Mouse (Mus musculus): ENCODE results near the gene Gm26965. TPM values are rescaled to one million over a fixed set of nuclear protein-coding genes. Genes with fewer than 3 reads are reported as not detected.

Gm26965 gene
- polyA plus RNA-seq, 1 experiment from 2014 or later, result not detected

Other genes with a start within 250 kb of the Gm26965 start
- gene Zfp458, start 247.7 kb downstream of the Gm26965 start, polyA plus RNA-seq (2015; fragmentation: Nextera tagmentation; extraction: Ambion mirVana), result 1.2 and 1.5 TPM in 2 replicates
- gene Zfp457, start 219.7 kb downstream of the Gm26965 start, polyA plus RNA-seq (2015; fragmentation: Nextera tagmentation; extraction: Ambion mirVana), result 0.69 and 1.4 TPM in 2 replicates
- gene Zfp595, start 193.6 kb downstream of the Gm26965 start, polyA plus RNA-seq (2015; fragmentation: Nextera tagmentation; extraction: Ambion mirVana), result 2.0 and 2.4 TPM in 2 replicates
- 0.28 and 0.95 TPM in 2 replicates for gene Gm28044, start 165.6 kb downstream of the Gm26965 start, polyA plus RNA-seq (2015; fragmentation: Nextera tagmentation; extraction: Ambion mirVana)
- gene Zfp953, start 165.5 kb downstream of the Gm26965 start, polyA plus RNA-seq (2015; fragmentation: Nextera tagmentation; extraction: Ambion mirVana), result 0.77 and 1.0 TPM in 2 replicates
- gene Gm28041, start 150.4 kb downstream of the Gm26965 start, polyA plus RNA-seq (2015; fragmentation: Nextera tagmentation; extraction: Ambion mirVana), result 0.48 TPM in 1 of 2 replicates, not detected in the other
- gene Zfp456, start 150.3 kb downstream of the Gm26965 start, polyA plus RNA-seq (2015; fragmentation: Nextera tagmentation; extraction: Ambion mirVana), result 1.5 and 1.9 TPM in 2 replicates
- gene Zfp429, start 126.3 kb downstream of the Gm26965 start, polyA plus RNA-seq (2015; fragmentation: Nextera tagmentation; extraction: Ambion mirVana), result 6.7 and 7.3 TPM in 2 replicates
- 1.7 and 2.3 TPM in 2 replicates for gene Zfp459, start 104.7 kb downstream of the Gm26965 start, polyA plus RNA-seq (2015; fragmentation: Nextera tagmentation; extraction: Ambion mirVana)
- gene Zfp874a, start 74.5 kb downstream of the Gm26965 start, polyA plus RNA-seq (2015; fragmentation: Nextera tagmentation; extraction: Ambion mirVana), result 7.5 TPM in 2 replicates
- gene Zfp874b, start 41.9 kb downstream of the Gm26965 start, polyA plus RNA-seq (2015; fragmentation: Nextera tagmentation; extraction: Ambion mirVana), result 1.7 and 1.9 TPM in 2 replicates
- gene Zfp58, start 25.6 kb downstream of the Gm26965 start, polyA plus RNA-seq (2015; fragmentation: Nextera tagmentation; extraction: Ambion mirVana), result 8.3 and 9.8 TPM in 2 replicates
- 17.9 and 19.3 TPM in 2 replicates for gene Zfp87, start within 50 bp of the Gm26965 start, polyA plus RNA-seq (2015; fragmentation: Nextera tagmentation; extraction: Ambion mirVana)
- 9.2 and 9.7 TPM in 2 replicates for gene Zfp748, start 27.7 kb upstream of the Gm26965 start, polyA plus RNA-seq (2015; fragmentation: Nextera tagmentation; extraction: Ambion mirVana)
- gene Zfp729b, start 83.6 kb upstream of the Gm26965 start, polyA plus RNA-seq (2015; fragmentation: Nextera tagmentation; extraction: Ambion mirVana), result 3.1 and 3.3 TPM in 2 replicates
- gene Gm49345, start 111.6 kb upstream of the Gm26965 start, polyA plus RNA-seq (2015; fragmentation: Nextera tagmentation; extraction: Ambion mirVana), result not detected in 2 replicates
- gene Zfp729a, start 111.6 kb upstream of the Gm26965 start, polyA plus RNA-seq (2015; fragmentation: Nextera tagmentation; extraction: Ambion mirVana), result 1.8 and 3.0 TPM in 2 replicates
- gene Zfp738, start 160.9 kb upstream of the Gm26965 start, polyA plus RNA-seq (2015; fragmentation: Nextera tagmentation; extraction: Ambion mirVana), result 7.4 and 9.2 TPM in 2 replicates
- gene Zfp65, start 203.0 kb upstream of the Gm26965 start, polyA plus RNA-seq (2015; fragmentation: Nextera tagmentation; extraction: Ambion mirVana), result 4.5 and 5.3 TPM in 2 replicates
- gene Zfp85, start 229.1 kb upstream of the Gm26965 start, polyA plus RNA-seq (2015; fragmentation: Nextera tagmentation; extraction: Ambion mirVana), result 3.1 TPM in 2 replicates